Mouse (Mus musculus) ES-Bruce4 (cell line): ENCODE measurements at regions not wholly inside any gene's neighbourhood (a gene's known extent, or its start where the extent isn't known, plus 50 kb on each side); places are given as distances from the start of the nearest gene placed in this dataset.
"Not testable (repeated sequence)": the region's sequence is repeated elsewhere in the genome, so short reads cannot be mapped to it uniquely, and the experiment has no call there.

Experiments
- H3K27ac ChIP-seq: 2 replicates; pipeline ENCODE4 v1.5.1; 2012; ENCODE audit warnings: low read length, inconsistent platforms; ENCODE audit not compliant: insufficient read depth
- H3K27me3 ChIP-seq: 2 replicates; pipeline ENCODE4 v1.6.1; 2012; ENCODE audit warnings: mild to moderate bottlenecking, low read length, inconsistent platforms; ENCODE audit not compliant: control insufficient read depth, poor library complexity, insufficient read depth, severe bottlenecking
- H3K36me3 ChIP-seq: 2 replicates; pipeline ENCODE4 v1.6.1; 2012; ENCODE audit warnings: inconsistent platforms, mild to moderate bottlenecking, low read length, moderate library complexity; ENCODE audit not compliant: control insufficient read depth, poor library complexity, insufficient read depth, severe bottlenecking
- H3K4me1 ChIP-seq: one replicate; pipeline ENCODE4 v1.8.1; 2011; ENCODE audit warnings: low read length; ENCODE audit not compliant: control insufficient read depth, insufficient read depth
- H3K4me3 ChIP-seq: 2 replicates; pipeline ENCODE4 v1.5.1; 2011; ENCODE audit warnings: low read depth, mild to moderate bottlenecking, low read length
- H3K9ac ChIP-seq: 2 replicates; pipeline ENCODE4 v1.6.1; 2012; ENCODE audit warnings: low read depth, mild to moderate bottlenecking, inconsistent platforms; ENCODE audit not compliant: poor library complexity, severe bottlenecking
- H3K9me3 ChIP-seq: replicated peaks from 2 replicates; pipeline ENCODE4 v1.6.1; 2012; ENCODE audit warnings: mild to moderate bottlenecking, low read length, inconsistent platforms; ENCODE audit not compliant: control insufficient read depth, poor library complexity, insufficient read depth, severe bottlenecking
- CTCF ChIP-seq: IDR thresholded peaks from one replicate; pipeline ENCODE4 v1.8.1; 2011; ENCODE audit warnings: low read depth, low read length
- EP300 ChIP-seq: IDR thresholded peaks from 2 replicates; pipeline ENCODE4 v1.6.1; 2011; ENCODE audit warnings: low read depth, low read length; ENCODE audit not compliant: insufficient read depth
- POLR2A ChIP-seq: IDR thresholded peaks from one replicate; pipeline ENCODE4 v1.8.1; 2011; ENCODE audit warnings: low read length; ENCODE audit not compliant: insufficient read depth

- no peaks in the 10 kb centered on the region for H3K27me3 ChIP-seq
- no peak for TF ChIP-seq CTCF
- TF ChIP-seq EP300, result no peak
- TF ChIP-seq POLR2A, result no peak
- no peaks in the 10 kb centered on the region for H3K9me3 ChIP-seq
- no peak overlapping the region for H3K27ac ChIP-seq
- H3K4me3 ChIP-seq, result no peak overlapping the region
- H3K9ac ChIP-seq, result no peak overlapping the region
- H3K36me3 ChIP-seq, result no peaks in the 10 kb centered on the region
- H3K4me1 ChIP-seq, result no peaks in the 10 kb centered on the region
Measured at GRCm38 (mm10) chr12:115603763-115604162, 443.8 kb upstream of the Zfp386 start.

GRCm38 (mm10) chr12:115604951-115605350, 442.6 kb upstream of the Zfp386 start:
- Histone ChIP-seq H3K36me3 (no peaks in the 10 kb centered on the region), H3K4me3 (no peak overlapping the region), H3K27ac (no peak overlapping the region), H3K9ac (no peak overlapping the region), H3K4me1 (no peaks in the 10 kb centered on the region), H3K27me3 (no peaks in the 10 kb centered on the region), H3K9me3 (no peaks in the 10 kb centered on the region)
- peak; percentile 42 for TF ChIP-seq CTCF
- TF ChIP-seq POLR2A, result no peak

- not testable (repeated sequence) for H3K27me3 ChIP-seq, H3K9me3 ChIP-seq, H3K4me1 ChIP-seq, H3K4me3 ChIP-seq, H3K9ac ChIP-seq, H3K27ac ChIP-seq, H3K36me3 ChIP-seq
Measured at GRCm38 (mm10) chr12:115622564-115623233, 424.8 kb upstream of the Zfp386 start.

DNA sequence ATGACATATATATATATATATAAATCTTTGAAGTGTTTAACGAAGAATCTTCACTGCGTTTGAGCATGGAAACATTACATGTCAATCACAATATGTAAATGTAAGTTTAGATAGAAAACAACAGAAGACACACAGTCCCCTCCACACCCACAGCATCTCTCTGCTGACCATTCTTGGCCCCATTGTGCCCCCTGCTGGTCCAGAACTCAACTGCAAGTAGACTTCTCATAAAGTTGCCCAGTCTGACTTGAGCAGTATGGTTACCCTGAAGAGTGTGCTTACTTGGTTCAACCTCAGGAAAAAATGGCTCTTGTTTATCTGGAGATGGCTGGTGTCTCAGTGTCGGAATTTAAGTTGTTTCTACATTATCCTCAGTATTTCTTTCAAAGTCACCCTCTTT, 423.3 kb upstream of the Zfp386 start:
- Histone ChIP-seq H3K27ac (no peak overlapping the region), H3K27me3 (no peaks in the 10 kb centered on the region), H3K4me3 (no peak overlapping the region), H3K4me1 (no peaks in the 10 kb centered on the region), H3K36me3 (no peaks in the 10 kb centered on the region), H3K9ac (no peak overlapping the region), H3K9me3 (no peaks in the 10 kb centered on the region)
- TF ChIP-seq CTCF, result no peak
- TF ChIP-seq POLR2A, result no peak
- TF ChIP-seq EP300, result no peak

- Histone ChIP-seq H3K9ac (no peak overlapping the region), H3K4me3 (no peak overlapping the region), H3K27me3 (no peaks in the 10 kb centered on the region), H3K4me1 (no peaks in the 10 kb centered on the region), H3K27ac (no peak overlapping the region), H3K36me3 (no peaks in the 10 kb centered on the region), H3K9me3 (no peaks in the 10 kb centered on the region)
- no peak for TF ChIP-seq EP300
- no peak for TF ChIP-seq POLR2A
- TF ChIP-seq CTCF, result no peak
Measured at GRCm38 (mm10) chr12:115647599-115647998, 399.9 kb upstream of the Zfp386 start.

DNA sequence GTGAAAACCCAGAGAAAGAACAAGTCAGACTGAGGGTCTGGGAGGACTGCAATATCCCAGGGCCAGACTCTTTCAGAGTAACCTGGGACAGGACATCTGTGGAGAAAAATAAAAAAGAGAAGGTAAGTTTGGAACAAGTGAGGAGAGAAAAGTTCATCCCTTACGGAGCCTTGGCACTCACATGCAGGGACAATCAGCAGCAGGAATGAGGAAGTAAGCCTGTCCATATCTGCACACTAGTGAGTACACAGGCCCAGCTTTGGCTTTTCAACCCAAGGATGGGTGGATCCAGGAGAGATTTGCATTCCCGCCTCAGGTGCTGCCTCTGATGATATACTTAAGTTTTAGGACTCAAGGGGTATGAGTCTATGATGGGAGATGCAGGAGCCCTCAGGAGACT, 399.4 kb upstream of the Zfp386 start:
- not testable (repeated sequence) for H3K36me3 ChIP-seq, H3K9me3 ChIP-seq, H3K27ac ChIP-seq, H3K9ac ChIP-seq, H3K4me1 ChIP-seq, H3K27me3 ChIP-seq, H3K4me3 ChIP-seq

DNA sequence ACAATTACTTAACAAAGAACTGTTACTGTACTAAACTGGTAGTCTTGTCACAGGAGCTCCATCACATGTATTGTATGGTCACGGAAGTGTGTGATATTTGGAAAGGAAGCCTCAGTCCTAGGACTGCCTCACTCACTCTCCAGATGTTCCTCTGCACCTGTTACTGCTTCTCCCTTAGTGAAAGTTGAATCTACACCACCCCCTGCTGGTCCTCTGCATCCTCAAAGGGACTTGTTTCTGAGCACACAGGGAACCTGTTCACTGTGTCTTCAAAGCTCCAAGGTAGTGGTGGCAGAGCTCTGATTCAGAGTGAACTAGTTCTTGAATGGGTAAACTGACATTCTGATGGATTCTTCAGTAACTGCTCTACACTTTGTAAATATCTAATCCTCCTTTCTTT, 391.7 kb upstream of the Zfp386 start:
- Histone ChIP-seq H3K9ac (no peak overlapping the region), H3K4me3 (no peak overlapping the region), H3K36me3 (no peaks in the 10 kb centered on the region), H3K9me3 (no peaks in the 10 kb centered on the region), H3K4me1 (no peaks in the 10 kb centered on the region), H3K27me3 (no peaks in the 10 kb centered on the region), H3K27ac (no peak overlapping the region)
- TF ChIP-seq CTCF (no peak), POLR2A (no peak), EP300 (no peak)

DNA sequence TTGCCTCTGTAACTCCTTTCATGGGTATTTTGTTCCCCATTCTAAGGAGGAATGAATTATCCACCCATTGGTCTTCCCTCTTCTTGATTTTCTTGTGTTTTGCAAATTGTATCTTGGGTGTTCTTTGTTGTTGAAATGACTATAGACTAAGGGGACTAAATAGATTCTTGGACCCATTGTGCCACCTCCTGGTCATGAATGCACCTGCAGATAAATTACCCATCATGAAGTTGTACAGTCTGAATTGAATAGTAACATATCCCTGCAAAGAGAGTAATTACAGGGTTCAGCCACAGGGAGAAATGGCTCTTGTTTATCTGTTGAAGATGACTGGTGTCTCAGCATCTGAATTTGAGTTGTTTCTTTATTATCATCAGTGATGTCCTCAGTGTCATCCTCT, 383.4 kb upstream of the Zfp386 start:
- not testable (repeated sequence) for H3K4me1 ChIP-seq, H3K27me3 ChIP-seq, H3K27ac ChIP-seq, H3K4me3 ChIP-seq, H3K9ac ChIP-seq, H3K9me3 ChIP-seq, H3K36me3 ChIP-seq

- H3K36me3 ChIP-seq, H3K9ac ChIP-seq, H3K9me3 ChIP-seq: not testable (repeated sequence)
Measured at GRCm38 (mm10) chr12:115671683-115672082, 375.8 kb upstream of the Zfp386 start.

More at GRCm38 (mm10) chr12:115671683-115672082, 375.8 kb upstream of the Zfp386 start:
- H3K27me3 ChIP-seq, H3K4me3 ChIP-seq, H3K27ac ChIP-seq, H3K4me1 ChIP-seq: not testable (repeated sequence)
